Mouse (Mus musculus): Measurements from ENCODE around the gene Rasl12. TPM values are rescaled to one million over a fixed set of nuclear protein-coding genes. Genes with fewer than 3 reads are reported as not detected.

Gene Rasl12
- 3.7 TPM for polyA plus RNA-seq (2014; fragmentation: Illumina TruSeq; extraction: RNeasy Lipid Tissue Mini Kit (QIAGEN cat#74804); ENCODE audit: low read depth, low replicate concordance)

DNA sequence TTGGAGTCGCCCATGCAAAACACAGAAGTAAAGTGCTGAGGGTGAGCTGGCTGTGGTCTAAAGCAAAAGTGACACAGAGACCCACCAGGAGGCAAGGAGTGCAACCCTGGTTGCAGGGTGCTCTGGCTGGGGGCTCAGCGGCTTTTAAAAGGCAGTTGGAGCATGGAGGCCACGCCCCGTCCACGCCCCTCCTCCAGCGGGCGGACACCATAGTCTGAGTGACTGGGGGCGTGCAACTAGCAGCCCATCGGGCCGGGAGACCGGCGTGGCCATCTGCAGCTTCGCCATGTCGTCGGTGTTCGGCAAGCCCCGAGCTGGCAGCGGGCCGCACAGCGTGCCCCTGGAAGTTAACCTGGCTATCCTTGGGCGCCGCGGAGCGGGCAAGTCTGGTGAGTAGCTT lies at the start of gene Rasl12:
Gene Rasl12 (plus strand): TSS at position 228 of the 400 bp plus-strand sequence.

DNA sequence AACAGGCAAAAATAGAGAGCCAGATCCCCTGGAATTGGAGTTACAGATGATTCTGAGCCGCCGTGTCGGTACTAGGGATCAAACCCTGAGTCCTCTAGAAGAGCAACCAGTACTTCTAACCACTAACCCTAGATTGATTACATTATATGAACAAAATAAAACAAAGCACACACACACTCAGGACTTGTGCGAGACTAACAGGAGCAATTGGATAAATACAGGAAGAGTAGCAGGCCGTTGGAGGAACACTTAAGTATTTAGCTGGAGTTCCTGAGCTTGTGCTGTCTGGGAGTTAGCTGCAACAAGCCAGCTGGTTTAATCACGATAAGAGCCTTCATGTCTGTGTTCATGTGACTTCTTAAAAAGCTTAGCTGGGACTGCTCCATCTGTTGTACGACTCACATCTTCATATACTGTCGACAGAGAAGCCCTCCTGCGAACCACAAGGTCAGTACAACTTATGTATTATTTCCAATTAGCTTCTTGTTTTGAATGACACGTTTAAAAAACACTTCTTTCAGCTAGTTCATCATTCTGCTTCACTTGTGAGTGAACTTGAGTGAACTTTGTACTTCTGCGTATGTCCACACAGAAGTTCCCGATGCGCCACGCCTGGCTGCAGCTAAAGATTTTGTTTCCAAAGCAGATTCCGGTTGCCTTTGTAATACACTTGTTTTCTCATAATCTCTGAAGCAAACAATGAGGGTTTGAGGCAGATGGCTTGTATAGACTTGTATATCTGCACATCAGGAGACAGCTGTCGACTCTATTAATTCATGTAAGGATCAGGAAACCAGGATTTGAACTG lies 37.5 kb upstream of the Rasl12 start, which contains the start of gene Ubap1l:
Gene Ubap1l (plus strand): TSS at position 401 of the 808 bp plus-strand sequence.

GRCm38 (mm10) chr9:65391613-65391964 lies 6.7 kb upstream of the Rasl12 start, which contains the start of gene Kbtbd13:
Gene Kbtbd13, minus strand, starts transcription at chr9:65391652.

DNA sequence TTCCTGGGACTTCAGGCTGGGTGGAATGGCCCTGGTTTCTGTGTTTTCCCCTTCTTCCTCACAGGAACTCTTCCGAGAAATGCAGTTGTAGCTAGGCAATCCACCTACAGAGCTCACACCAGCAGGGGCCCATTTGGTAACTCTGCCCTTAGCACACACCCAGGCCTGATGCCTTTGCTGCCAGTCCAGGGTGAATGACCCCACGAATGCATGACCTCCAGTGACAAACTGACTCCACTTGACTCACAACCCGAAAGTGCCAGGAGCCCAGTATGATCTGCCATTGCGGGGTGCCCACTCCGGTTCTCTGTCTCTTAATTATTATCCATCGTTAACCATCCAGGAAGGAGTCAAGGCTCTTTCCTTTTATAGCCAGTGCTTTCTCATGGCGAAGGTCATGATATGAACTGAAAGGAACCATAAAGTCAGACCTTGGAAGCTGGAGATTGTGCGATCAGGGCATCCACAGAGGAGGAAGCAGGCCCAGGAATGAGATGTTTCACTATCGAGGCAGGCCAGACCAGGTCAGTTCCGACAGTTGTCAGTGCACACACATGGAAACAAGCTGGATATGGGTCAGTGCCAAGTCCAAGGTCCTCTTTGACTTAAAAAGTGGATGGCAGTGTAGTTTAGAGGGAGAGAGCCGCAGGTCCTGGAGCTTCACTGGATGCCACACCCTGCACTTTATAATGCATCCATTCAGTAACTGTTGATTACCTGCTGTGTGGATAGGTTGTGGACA lies 24.6 kb downstream of the Rasl12 start, which contains the start of gene Slc51b:
Gene Slc51b (minus strand): TSS at position 196 of the 742 bp plus-strand sequence.

DNA sequence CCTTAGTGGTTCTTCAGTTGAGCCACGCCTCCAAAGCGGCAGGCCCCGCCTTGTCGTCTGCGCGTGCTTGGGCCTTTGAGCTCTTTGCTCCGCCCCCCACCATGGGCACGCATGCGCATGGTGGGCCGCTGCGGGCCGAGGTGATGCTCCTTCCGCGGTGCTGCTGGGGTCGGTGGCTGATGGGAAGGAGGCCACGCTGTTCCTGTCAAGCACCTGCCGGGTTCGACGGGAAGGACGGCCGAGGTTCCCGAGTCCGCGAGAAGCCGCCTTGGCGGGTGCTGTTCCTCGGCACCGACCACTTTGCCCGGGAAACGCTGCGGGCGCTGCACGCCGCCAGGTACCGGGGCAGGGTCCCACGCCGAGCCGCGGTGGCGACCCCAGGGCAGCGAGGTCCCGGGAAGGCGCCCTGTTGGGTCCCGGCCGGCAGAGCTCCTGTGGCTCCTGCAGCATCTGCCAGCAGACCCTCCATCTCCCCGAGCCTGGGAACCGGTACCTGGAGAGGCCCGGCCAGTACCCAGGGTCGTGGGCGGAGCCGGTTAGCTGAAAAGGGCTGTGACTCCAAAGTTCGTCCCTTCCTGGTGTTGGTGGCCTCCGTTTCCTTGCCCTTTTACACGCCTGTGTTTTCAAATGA lies 37.5 kb downstream of the Rasl12 start, which contains the start of gene Mtfmt:
Gene Mtfmt (plus strand): TSS at position 112 of the 631 bp plus-strand sequence.

GRCm38 (mm10) chr9:65460732-65461442 lies 62.6 kb downstream of the Rasl12 start, which contains the start of gene Spg21:
Gene Spg21, plus strand, starts transcription at chr9:65460947.

Other genes starting within 250 kb of the Rasl12 start
- gene Parp16, start 203.2 kb upstream of the Rasl12 start, polyA plus RNA-seq (2014; fragmentation: Illumina TruSeq; extraction: RNeasy Lipid Tissue Mini Kit (QIAGEN cat#74804); ENCODE audit: low read depth, low replicate concordance) = 11.4 TPM
- 2.6 TPM for gene Cilp, start 133.3 kb upstream of the Rasl12 start, polyA plus RNA-seq (2014; fragmentation: Illumina TruSeq; extraction: RNeasy Lipid Tissue Mini Kit (QIAGEN cat#74804); ENCODE audit: low read depth, low replicate concordance)
- 179 TPM for gene Clpx, start 104.2 kb upstream of the Rasl12 start, polyA plus RNA-seq (2014; fragmentation: Illumina TruSeq; extraction: RNeasy Lipid Tissue Mini Kit (QIAGEN cat#74804); ENCODE audit: low read depth, low replicate concordance)
- gene Pdcd7, start 52.4 kb upstream of the Rasl12 start, polyA plus RNA-seq (2014; fragmentation: Illumina TruSeq; extraction: RNeasy Lipid Tissue Mini Kit (QIAGEN cat#74804); ENCODE audit: low read depth, low replicate concordance) = 10.5 TPM
- 1.2 TPM for gene Ubap1l, start 37.5 kb upstream of the Rasl12 start, polyA plus RNA-seq (2014; fragmentation: Illumina TruSeq; extraction: RNeasy Lipid Tissue Mini Kit (QIAGEN cat#74804); ENCODE audit: low read depth, low replicate concordance)
- 0.29 TPM for gene Kbtbd13, start 6.9 kb upstream of the Rasl12 start, polyA plus RNA-seq (2014; fragmentation: Illumina TruSeq; extraction: RNeasy Lipid Tissue Mini Kit (QIAGEN cat#74804); ENCODE audit: low read depth, low replicate concordance)
- not detected for gene Slc51b, start 24.4 kb downstream of the Rasl12 start, polyA plus RNA-seq (2014; fragmentation: Illumina TruSeq; extraction: RNeasy Lipid Tissue Mini Kit (QIAGEN cat#74804); ENCODE audit: low read depth, low replicate concordance)
- 13.8 TPM for gene Mtfmt, start 37.3 kb downstream of the Rasl12 start, polyA plus RNA-seq (2014; fragmentation: Illumina TruSeq; extraction: RNeasy Lipid Tissue Mini Kit (QIAGEN cat#74804); ENCODE audit: low read depth, low replicate concordance)
- 137 TPM for gene Spg21, start 62.4 kb downstream of the Rasl12 start, polyA plus RNA-seq (2014; fragmentation: Illumina TruSeq; extraction: RNeasy Lipid Tissue Mini Kit (QIAGEN cat#74804); ENCODE audit: low read depth, low replicate concordance)
- gene Ankdd1a, start 121.7 kb downstream of the Rasl12 start, polyA plus RNA-seq (2014; fragmentation: Illumina TruSeq; extraction: RNeasy Lipid Tissue Mini Kit (QIAGEN cat#74804); ENCODE audit: low read depth, low replicate concordance) = not detected
- gene Plekho2, start 181.5 kb downstream of the Rasl12 start, polyA plus RNA-seq (2014; fragmentation: Illumina TruSeq; extraction: RNeasy Lipid Tissue Mini Kit (QIAGEN cat#74804); ENCODE audit: low read depth, low replicate concordance) = 5.0 TPM
- gene Pif1, start 188.7 kb downstream of the Rasl12 start, polyA plus RNA-seq (2014; fragmentation: Illumina TruSeq; extraction: RNeasy Lipid Tissue Mini Kit (QIAGEN cat#74804); ENCODE audit: low read depth, low replicate concordance) = not detected
- gene Rbpms2, start 231.1 kb downstream of the Rasl12 start, polyA plus RNA-seq (2014; fragmentation: Illumina TruSeq; extraction: RNeasy Lipid Tissue Mini Kit (QIAGEN cat#74804); ENCODE audit: low read depth, low replicate concordance) = 25.7 TPM